Mouse (Mus musculus) gastrocnemius, postnatal 25 days (tissue): Measurements from ENCODE around the gene BC049352. TPM values are rescaled to one million over a fixed set of nuclear protein-coding genes. Genes with fewer than 3 reads are reported as not detected.

Experiments
- DNase-seq: peaks from one replicate; pipeline ENCODE4 v3.0.0; 2022
- long read RNA-seq, 2 experiments: library from polyadenylated mRNA; stranded (forward); transcript quantifications; one replicate each; pipeline ENCODE4 v2.0.0; 2021
- total RNA-seq, 2 experiments: library from RNA; stranded (reverse); gene quantifications; 1 replicate in 1 of 2; 2 replicates in 1 of 2; pipeline ENCODE4 v1.2.3; 2021

Gene BC049352
- 1 to 10 TPM; 1.7 to 1.9 TPM for total RNA-seq
- long read RNA-seq, experiment 1, partial matches to known transcripts, result 1 of 4 reads
- long read RNA-seq, experiment 1, other reads (novel, unspliced or antisense), result 1 of 4 reads
- long read RNA-seq, experiment 2, partial matches to known transcripts, result 0 of 5 reads
- long read RNA-seq, experiment 2, other reads (novel, unspliced or antisense), result 2 of 5 reads

DNA sequence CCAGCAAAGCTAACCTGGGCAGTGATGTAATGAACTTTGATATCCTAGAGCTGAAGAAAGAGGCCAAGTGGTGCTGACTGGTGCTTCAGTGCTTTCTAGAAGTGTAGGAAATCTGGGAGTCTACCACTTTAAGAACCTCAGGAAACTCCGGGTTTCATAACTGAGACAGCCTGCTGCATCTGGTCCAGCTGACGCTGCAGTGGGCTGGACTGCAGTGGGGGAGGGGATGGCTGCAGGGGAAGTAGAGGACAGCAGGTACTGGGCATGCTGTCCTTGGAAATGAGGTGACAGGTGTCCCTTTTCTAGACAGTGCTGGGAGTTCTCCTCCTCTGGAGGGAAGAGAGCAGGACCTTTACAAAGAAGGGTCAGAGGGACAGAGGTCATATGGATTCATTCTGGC lies at the start of gene BC049352:
TSS of gene BC049352 (plus strand) at position 238 of the 400 bp plus-strand sequence.
- DNase-seq, result peak; percentile 28

GRCm38 (mm10) chr9:45133484-45134310 lies 48.1 kb upstream of the BC049352 start:
- DNase-seq, result peak; percentile 64

DNA sequence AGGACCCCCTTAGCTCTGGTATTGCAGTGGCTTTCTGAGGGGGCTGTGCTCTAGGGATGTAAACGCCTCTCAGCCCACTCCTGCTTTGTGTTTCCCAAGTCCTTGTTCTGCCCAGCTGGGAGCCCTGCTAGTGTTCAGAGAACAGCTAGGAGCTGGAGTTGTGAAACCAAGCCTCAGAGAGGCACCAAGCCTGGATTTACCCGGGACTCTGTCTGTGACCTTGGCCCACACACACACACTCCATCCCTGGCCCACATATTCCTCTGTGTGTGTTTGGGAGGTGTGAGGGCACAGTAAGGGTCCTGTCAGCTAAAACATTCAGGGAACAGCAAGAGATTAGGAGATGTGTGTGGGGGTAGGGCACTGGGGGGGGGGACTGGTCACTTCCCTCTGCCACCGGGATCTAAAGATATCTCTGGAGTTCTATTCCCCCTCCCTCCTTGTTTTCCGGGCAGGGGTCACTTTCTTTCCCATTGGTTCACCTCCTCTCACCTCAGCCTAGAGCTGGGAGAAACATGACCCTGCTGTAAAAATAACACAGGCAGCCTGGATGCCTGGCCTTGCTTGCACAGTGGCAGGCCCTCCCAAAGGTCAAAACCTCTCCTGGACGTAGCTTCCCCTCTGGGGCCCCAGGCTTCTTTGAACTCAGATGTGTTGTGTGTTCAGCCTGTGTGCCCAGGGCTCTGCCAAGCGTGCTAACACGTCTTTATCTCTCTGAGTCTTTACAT lies 45.2 kb upstream of the BC049352 start:
- peak; percentile 79 for DNase-seq

DNA sequence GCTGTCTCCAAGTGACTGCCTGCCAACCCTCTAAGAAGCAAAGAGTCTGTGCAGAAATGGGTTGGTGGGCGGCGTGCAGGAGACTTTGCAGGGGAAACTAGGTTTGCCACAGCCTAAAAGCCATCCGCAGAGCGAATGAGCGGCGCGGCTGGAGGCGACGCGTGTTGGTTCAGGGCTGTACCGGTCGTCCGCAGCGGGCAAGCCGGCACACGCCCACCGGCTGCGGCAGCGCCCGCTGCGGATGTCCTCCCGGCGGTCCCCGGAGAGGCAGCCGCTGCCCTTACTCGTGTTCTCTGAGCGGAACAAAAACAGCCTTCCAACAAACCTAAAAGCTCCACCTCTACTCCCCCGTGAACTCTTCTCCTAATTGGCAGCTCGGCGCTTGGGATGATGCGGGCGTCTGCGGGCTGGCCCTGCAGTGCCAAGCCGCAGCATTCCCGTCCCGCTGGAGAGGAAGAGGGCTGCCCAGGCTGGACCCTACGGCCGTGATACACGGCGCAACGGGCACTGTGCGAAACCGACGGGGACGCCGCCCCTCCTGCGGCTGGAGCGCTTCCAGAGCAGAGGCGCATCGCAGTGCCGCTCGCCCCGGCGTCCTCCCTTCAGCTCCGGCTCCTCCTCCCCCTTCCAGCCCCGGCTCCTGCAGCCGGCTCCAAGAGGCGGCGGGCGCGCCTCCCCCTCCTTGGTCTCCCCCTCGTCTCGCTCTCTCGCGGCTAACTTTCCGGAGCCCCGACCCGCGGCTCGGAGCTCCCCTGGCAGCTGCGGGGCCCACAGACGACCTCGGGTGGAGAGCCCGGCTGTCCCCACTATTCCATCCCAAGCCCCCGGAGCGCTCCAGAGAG lies 43.4 kb upstream of the BC049352 start, which contains the start of gene Scn4b:
TSS of gene Scn4b (plus strand) at position 205 of the 842 bp plus-strand sequence.
- peak; percentile 81 for DNase-seq

- no peak for DNase-seq
Measured at GRCm38 (mm10) chr9:45139082-45139481, 42.7 kb upstream of the BC049352 start.

DNA sequence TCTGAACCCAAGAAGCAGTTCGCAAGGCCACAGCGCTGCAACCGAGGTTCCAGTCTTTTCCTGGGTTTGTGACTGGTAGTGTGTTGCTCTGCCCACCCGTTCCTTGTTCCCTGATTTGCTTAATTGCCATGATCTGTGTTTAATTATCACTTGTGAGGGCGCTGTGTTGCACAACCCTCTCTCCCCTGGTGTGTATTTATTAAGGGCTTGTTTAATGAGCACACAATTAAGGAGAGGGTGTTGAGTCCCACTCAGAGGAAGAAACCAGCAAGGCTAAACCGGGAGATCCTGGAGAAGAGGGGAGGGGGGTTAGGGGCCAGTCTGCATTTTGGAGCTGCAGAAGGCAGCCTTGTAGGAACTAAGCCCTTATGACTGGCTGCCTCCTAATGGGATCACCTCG lies 40.9 kb upstream of the BC049352 start:
- DNase-seq, result no peak

GRCm38 (mm10) chr9:45142686-45143085 lies 39.1 kb upstream of the BC049352 start:
- peak; percentile 41 for DNase-seq

DNA sequence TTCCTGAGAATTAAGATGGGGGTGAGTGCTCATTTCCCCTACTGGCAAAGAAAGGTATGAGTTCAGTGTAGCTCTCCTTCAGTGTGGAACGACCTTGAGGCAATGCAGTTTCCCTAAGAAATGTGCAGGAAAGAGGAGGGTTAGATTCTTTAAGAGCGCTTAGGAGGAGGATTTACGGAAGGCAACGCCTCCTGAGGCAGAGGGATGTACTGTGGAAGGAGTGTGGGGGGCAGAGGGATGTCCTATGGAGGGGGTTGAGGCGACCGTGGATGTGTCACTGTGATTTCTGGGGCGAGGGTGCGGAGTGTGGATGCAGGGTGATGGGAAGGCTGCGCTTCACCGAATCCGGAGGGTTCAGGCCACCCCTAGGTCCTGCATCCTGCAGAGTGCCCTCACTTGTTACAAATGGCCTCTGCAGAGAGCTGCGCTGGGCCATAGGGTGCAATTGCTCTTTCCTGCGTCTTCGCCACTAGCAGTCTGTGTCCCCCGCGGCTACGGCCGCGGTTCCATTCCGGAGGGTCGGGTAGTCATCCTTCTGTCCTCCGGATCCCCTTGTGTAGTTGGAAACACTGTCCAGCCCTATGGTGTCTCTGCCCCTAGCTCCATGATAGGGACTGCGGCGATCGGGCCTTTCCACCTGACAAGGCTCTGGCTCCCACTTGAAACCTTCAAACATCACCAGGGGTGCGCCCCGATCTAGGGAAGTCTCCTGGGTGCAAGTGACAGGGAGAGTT lies 36.1 kb upstream of the BC049352 start:
- DNase-seq, result no peak

- DNase-seq, result no peak
Measured at GRCm38 (mm10) chr9:45146267-45146597, 35.6 kb upstream of the BC049352 start.

DNA sequence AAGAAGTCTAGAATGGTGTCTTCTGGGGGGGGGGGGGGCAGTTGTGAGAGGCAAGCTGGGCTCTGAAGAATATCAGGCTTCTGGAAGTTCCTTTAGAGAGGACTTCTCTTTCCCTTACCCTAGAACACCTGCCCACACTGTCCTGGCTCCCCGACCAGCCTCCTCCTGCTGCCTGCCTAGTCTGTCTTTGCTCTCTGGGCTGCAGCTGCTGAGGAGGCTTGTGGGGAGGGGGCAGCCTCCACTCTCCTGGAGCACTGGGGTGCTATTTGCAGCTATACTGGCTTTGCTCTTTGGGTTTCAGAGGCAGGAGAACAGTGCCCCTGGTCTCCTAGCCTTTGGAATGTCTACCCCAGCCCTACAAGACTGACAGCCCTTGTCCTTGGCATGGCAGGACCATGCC lies 30.9 kb upstream of the BC049352 start:
- no peak for DNase-seq

GRCm38 (mm10) chr9:45153361-45153760 lies 28.4 kb upstream of the BC049352 start:
- no peak for DNase-seq

DNA sequence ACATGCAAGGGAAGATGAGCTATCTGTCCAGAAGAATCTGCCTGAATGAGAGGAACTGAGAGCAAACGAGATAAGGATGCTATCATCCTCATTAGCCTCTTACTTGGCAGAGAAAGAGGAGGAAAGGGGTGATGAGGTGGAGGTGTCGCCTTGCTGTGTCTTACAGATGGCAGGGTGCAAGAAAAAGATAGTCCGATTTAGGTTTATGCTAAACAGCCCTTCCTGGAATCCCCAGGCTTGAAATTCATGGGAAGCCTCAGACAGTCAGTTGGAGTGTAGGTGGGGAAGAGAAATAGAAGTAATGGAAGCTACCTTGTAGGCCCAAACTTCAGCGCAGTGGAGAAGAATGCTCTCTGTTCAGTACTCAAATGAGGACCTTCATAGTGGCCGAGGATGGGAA lies 13.9 kb upstream of the BC049352 start:
- no peak for DNase-seq

DNA sequence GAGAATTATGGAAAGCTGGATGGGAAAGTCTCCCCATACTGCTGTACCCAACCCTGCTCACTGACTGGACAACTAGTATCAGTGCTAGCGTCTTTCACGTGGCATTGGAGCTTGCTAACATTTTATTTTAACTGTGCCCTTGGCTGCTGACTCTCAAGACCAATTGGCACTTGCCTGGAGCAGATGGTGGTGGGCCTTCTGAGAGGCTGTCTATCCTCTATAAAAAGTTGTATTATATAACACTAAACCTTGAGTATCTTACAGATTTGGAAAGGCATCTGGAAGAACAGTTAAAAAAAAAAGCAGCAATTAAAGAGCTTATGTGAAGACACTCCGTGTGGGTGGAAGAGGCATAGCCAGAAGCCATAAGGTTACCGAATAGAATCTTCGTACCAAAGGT lies 11.7 kb upstream of the BC049352 start:
- no peak for DNase-seq

DNA sequence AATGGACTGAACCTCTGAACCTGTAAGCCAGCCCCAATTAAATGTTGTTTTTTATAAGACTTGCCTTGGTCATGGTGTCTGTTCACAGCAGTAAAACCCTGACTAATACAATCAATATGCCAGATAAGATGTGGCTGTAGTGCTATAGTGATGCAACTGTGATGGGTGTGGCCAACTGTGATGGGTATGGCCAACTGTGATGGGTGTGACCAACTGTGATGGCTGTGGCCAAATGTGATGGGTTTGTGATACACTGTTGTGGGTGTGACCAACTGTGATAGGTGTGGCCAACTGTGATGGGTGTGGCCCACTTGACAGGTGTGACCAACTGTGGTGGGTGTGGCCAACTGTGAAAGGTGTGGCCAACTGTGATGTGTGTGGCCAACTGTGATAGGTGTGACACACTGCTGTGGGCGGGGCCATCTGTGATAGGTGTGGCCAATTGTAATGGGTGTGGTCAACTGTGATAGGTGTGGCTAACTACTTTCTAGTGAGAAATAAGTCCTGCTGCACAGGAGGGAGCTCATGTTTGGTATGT lies 10.7 kb upstream of the BC049352 start:
- no peak for DNase-seq

GRCm38 (mm10) chr9:45173475-45173874 lies 8.3 kb upstream of the BC049352 start:
- no peak for DNase-seq

GRCm38 (mm10) chr9:45179282-45179681 lies 2.5 kb upstream of the BC049352 start:
- no peak for DNase-seq

DNA sequence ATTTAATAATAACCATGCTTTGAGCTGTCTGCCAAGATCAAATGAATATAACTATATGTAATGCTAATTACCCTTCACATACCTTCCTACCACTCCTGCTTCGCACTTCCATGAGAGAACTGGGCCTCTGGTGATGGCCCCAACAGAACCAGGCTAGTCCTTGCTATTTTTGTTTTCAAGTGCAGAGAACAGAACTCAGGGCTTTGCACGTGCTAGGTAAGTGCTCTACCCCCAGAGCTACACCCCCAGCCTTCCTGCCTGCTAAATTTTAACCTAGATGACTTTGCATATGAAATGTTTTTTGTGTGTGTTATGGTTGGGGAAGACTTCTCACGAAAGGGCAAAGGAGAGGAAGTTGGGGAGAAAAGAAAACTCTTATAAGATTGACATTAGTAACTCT lies 714 bp downstream of the BC049352 start:
- DNase-seq, result no peak

DNA sequence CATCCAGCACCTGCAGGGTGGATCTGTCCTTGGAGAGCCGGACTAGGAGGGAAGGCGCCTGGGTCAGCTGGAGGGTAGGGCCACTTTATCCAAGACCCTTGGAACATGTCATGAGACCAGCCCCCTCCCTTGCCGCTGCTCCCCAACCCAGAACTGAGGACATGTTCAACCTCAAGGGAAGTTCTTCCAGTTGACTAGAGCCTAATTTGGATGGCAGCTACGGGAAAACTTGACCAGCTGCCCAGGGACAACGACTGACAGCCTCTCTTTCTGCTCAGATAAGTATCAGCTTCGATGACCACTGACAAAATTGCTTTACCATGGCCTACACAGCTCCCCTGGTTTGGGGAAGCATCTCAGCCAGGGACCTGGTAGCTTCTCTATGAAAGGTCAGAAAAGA lies 1.5 kb downstream of the BC049352 start:
- no peak for DNase-seq

DNA sequence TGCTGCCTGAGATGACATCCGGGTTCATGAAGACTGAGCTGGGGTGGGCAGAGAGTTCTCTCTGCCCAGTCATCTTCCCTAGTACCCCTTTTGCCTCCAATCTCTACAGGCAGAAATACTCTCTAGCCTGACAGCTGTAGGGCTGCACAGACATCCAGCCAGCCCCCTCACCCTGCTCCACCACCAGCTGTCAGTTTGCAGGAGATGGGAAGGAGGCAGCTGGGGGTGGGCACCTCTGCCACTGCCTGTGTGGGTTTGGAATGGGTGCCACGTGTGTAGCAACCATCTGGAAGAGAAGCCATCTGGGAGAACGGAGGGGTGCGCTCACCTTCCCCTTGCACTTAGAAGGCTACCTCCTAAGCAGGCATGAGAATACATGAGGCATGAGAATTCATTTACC lies 3.4 kb downstream of the BC049352 start:
- DNase-seq, result no peak

DNA sequence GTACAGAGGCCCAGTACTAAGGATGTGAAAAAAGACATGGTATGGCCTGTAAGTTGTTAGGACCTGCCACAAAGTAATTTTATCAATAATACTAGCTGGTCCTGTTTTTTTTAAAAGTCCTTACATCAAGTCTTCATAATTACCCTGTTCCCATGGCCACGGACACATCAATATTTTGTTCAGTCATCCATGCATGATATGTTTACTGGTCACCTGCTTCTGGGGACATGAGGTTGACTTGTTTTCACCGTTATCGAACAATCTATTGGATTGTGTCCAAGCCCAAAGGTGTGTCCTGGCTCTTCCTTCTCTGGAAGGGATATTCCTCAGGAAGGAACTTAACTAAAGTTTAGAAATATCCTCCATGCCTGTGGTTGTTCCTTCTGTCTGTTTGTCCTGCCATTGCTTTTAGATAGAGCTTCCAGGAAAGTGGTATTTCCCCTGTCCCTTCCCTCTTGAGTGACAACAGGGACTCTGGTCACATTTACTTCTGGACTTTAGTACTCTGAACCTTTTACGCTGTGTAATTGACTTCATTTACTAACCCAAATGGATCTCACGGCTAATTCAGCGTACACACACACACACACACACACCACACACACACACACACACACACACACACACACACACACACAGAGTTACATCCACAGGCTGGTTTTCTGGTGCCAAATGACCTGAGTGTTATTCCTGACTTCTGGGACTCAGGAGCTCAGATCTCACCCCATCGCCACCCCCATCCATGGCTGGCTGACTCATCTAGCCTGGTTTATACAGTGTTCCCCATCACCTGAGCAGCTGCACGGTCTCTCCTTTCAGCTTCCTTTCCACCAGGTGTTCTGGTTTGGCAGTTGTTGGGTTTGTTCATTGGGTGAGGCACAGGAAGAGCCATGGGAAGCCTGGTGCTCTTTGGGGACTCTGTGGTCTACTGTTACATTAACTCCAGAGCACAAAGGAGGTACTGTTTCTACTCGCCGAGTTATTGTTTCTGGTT lies 7.1 kb downstream of the BC049352 start:
- DNase-seq, result no peak
